Mouse (Mus musculus) heart, embryonic 11.5 days (tissue): ENCODE results near the gene Fam107a. TPM values are rescaled to one million over a fixed set of nuclear protein-coding genes. Genes with fewer than 3 reads are reported as not detected.

ENCODE experiments used
- polyA plus RNA-seq: library from polyadenylated mRNA; unstranded; fragments of >200 nt; fragmentation: Nextera tagmentation; extraction: Ambion mirVana; gene quantifications from 2 replicates; pipeline ENCODE4 v1.2.1, GENCODE M21; 2014

The Fam107a gene
- polyA plus RNA-seq, 1 experiment from 2014 or later: 0.30 TPM

Other genes with a start within 250 kb of the Fam107a start
- 40.0 and 43.5 TPM in 2 replicates for gene Rpp14, start 237.7 kb downstream of the Fam107a start, polyA plus RNA-seq
- gene Pxk, start 219.8 kb downstream of the Fam107a start, polyA plus RNA-seq: 26.6 and 28.8 TPM in 2 replicates
- 413 and 460 TPM in 2 replicates for gene Pdhb, start 145.0 kb downstream of the Fam107a start, polyA plus RNA-seq
- gene Kctd6, start 103.9 kb downstream of the Fam107a start, polyA plus RNA-seq: 7.4 and 8.1 TPM in 2 replicates
- 0.42 and 0.52 TPM in 2 replicates for gene Acox2, start 58.7 kb downstream of the Fam107a start, polyA plus RNA-seq
- not detected in 2 replicates for gene Oit1, start 60.7 kb upstream of the Fam107a start, polyA plus RNA-seq